Mouse (Mus musculus) T-helper 2 cell (primary cell): ENCODE data around the gene Gsto2.

Experiments used
- in situ Hi-C: fragments of 300-600 bp; cut with MboI, MseI; formaldehyde crosslinking; loops from one replicate; pipeline ENCODE4 v1.15.1; 2025; ENCODE audit warnings: high pct_unique_total_duplicates

Gene Gsto2

DNA sequence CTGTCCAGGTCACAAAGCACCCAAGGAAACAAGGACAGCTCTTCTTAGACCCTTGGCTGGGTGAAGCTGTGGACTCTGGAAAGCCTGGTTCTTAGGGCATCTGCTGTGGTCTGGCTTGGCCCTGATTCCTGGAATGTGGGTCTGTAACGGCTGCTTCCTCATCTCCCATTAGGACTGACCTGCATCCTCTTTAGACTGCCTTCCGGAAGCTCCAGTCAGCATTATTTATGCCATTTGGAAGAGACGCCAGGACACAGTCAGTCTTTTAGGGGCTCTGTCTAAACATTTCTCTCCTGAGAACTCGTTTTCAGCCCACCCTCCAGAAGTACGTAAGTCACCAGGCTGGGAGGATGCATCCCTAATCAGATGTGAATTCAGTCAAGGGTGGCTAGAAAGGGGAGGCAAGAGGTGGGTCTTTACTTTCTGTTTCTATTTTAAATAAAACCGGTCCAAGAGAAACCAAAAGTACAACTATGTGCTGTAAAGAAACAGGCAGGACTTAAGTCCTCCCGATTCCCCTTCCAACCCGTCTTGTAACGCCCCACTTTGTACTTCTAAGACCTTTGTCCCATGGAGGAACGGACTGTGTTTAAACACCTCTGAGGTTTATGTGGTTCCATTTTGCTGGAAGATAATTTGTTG, 25.3 kb downstream of the Gsto2 start:
- in situ Hi-C loops, result no loop called here

DNA sequence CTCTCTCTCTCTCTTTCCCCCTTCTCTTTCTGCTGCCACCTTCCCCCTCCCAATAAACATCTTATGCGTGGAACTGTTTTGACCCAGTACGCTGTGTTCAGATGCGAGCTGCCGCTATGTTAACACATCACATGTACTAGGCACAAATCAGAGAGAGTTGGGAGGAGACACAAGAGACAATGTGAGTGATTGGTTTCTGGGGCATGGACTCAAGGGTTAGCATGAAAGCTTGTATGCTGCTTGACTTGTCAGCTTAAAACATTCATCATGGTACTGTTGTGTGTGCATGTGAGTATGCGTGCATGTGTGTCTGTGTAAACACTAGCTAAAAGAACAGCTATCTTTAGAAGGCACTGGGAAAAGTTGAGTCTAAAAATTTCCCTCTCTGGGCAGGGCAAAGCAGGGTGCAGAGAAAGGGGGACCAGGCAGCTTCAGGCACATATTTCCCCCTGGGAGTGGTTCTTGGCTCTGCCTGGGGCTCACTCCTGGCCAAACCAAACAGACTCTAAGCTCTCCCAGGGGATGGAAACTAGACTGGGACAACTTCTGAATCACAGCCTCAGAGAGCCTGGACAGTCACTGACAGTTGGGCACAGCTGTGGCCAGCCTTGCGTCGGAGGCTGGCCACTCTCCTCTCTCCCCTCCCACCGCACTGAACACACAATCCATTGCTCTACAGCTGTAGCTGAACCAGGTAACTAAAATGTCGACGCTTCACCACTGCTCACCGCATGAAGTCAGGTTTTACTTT, 26.4 kb downstream of the Gsto2 start:
- in situ Hi-C loops, result no loop called here

DNA sequence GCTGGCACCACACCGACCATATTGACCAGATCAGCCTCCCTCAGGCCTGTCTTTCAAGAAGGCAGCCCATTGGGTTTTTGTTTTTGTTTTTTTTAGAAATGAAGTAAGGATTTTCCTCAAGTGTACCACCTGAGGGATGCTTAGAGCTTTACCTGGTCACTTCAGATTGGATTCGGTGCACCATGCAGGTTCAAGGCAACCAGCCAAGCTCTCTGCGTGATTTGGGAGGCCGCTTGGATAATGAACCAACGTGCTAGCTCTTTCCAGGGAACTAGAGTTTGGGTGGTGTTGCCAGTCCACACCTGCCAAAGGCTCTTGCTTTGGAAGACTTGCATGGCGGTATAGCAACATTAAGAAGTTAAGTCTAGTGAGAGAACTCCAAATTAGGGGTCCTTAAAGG, 27.8 kb downstream of the Gsto2 start:
- in situ Hi-C loops, result no loop called here

DNA sequence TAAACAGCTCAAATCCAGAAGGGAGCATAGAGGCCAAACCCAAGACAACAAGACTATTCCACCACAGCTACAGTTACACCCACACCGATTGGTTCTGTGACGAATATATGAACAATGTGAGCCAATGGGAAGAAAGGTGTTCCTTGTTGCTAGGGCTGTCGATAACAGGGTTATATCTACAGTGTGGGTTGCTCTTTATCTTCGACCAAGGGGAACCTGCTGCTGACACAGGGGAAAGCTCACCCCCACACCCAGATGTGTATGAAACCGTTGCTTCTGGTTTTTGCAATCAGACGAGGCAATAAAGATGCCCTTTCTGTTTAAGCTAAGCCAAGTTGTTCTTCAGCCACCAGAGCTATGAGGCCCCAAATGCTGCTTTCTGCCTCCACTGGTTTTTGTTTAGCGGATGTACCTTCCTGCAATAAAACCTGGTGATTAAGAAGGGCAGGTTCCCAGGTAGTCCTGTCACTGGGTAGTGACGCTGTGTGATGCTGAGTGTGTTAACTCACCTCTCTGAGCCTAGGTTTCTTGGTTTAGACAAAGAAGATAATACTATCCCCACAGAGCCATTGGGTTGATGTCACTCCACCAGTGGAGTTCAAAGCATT, 33.2 kb downstream of the Gsto2 start:
- in situ Hi-C loops, result no loop called here

DNA sequence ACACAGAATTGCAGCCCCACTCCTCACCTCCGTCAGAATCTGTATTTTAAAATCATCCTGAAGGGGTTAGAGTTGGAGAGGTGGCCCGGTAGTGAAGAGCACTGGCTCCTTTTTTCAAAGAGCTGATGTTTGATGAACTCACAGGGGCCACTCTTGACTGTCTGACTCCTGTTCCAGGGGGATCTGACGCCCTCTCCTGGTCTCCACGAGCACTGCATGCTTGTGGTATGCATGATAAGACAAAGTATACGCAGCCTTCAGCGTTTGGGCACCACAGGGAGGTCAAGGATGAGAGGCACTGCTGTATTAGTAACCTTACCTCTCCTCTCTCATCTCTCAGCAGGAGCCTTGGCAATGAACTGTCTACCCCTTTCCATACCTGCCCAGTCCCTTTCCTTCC, 34.7 kb downstream of the Gsto2 start:
- in situ Hi-C loops, result no loop called here

DNA sequence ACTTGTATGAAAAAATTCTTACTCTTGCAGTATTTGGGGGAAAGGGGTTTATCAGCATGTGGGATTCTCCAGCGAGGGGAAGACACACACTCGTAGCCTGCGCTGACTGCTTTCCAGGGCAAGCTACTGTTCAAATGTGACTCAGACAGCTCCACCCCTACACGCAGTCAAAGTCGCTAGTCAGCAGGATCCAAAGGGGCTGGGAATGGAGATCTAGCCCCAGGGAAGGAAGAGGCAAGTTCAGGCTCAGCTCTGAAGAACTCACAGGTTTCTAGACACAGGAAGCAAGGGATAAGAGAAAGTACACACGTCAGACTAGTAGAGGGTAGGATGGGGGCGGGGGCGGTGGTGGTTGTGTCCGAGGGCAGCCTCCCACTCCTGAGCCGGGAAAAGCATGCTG, 35.2 kb downstream of the Gsto2 start:
- in situ Hi-C loops, result no loop called here

DNA sequence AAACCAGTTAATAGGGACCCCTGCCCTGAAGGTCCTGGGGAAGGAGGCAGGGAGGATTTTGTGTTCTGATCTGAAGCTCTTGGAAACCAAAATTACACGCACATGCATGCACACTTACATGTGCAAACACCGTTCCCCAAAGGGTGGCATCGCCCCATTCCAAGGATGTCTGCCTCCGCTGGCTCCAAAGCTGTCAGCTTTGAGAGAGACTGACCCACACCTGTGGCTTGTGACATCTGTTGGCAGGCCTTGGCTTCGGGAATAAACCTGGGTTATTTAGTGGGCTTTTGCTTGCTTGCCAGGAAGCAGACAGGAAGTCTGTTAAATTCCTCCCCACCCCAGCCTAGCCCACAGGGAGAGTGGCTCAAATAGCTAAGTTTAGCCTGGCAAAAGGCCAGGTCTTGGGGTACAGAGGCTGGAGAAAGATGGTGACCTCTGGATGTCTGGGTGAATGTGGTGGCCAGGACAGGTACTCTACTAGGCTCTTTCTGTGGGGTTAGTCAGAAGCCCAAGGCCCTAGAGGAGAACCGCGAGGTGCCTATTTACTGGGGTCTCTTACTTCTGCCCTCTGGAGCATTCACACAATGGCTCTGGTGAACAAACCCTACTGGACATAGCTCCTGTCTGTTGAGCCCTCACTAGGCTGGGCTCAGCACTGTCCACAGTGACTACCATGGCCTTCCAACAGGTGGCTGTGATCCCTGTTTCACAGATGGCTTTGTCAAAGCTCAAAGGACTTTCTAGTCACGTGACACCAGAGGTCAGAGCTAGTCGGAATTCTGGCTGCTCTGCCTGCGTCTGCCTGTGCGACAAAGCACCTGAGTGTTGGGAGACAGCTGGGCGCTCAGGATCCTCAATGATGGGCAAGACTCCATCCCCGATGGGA, 37.2 kb downstream of the Gsto2 start:
- in situ Hi-C loops, result no loop called here

DNA sequence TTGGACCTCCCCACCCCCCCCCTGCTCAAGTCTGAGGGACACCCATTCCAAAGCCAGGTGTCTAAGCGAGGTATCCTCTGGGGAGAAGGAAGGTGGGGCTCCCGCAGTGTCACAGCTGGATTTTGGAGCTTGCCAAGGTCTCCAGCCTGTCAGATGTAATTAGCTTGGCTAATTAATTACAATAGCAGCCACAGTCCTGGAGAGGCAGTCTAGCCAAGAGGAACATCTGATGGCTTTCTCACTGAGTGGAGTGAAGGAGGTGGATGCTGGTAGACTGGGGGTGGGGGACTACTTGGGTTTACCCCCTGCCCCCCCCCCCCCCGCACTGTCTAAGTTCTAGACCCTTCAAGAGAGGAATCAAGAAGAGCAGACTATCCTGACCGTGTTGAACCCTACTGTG, 38.3 kb downstream of the Gsto2 start:
- in situ Hi-C loops, result no loop called here

DNA sequence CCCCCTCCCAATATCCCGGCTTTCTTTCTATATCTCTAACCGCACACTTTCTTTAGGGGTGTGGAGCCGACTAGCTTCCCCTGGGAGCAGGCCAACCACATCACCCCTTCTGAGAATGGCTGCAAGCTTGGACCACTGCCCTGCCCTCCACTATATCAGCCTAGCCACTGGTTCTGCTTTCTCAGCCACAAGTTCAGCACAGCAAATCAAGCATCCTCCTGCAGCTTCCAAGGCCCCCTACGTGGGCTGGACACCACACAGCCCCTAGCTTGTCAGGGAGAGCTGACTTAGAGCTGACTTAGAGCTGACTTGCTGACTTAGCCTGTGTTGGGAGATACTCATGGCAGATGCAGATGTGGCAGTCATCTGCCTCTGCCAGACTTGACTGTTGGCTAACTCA, 39.7 kb downstream of the Gsto2 start:
- in situ Hi-C loops, result no loop called here

DNA sequence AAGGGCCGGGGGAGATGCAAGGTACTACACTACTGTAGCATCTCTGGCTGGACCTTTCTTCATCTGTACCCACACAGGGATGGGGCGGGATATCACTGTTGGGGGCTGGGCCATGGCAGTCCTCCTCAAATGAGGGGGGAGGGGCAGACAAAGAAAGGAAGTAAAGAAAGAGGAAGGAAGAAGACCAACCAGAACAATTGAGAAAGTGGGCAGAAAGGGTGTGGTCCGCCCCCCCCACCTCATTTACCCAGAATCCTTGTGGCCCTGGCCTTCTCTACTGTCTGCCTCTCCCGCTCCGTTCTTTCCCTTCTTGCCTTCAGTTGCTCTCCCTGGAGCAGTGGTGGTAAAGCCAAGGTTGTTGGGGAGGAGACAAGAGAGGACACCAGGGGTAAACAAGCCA, 40.3 kb downstream of the Gsto2 start:
- in situ Hi-C loops, result no loop called here

DNA sequence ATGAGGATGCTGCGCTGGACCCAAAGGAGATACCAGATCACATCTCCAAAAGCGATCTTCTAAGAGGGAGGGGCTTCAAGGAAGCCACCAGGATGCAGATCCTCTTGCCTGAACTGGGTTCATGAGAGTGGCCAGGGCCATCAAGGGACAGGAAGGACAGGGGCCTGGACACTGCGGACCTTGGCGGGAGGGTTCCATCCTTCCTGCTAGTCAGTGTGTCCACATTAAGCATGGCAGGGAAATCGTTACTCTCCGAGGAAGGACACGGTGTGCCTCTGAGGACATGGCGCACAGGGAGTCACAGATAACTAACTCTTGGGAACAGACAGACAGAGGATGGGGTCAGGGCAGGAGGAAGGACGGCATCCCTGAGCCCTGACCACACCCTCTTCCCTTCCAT, 42.3 kb downstream of the Gsto2 start:
- in situ Hi-C loops, result no loop called here

DNA sequence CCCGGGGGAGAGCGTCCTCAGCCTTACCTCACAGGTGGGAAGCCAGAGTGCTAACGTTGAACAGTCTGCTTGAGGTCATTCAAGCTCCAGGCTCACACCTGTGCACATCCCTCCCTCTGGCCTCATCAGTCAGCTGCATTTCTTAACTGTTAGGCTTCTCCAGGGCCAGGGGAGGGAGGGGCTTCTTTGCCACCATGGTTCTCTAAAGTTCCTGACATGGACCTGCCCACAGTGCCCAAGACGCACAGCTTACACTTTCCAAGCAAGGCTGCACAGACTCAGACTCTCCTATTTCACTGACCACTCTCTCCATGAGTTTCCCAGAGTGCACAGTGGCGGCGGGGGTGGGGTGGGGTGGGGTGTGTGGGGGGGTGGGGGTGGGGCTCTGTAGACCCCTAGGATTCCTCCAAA, 43.6 kb downstream of the Gsto2 start:
- in situ Hi-C loops, result no loop called here

DNA sequence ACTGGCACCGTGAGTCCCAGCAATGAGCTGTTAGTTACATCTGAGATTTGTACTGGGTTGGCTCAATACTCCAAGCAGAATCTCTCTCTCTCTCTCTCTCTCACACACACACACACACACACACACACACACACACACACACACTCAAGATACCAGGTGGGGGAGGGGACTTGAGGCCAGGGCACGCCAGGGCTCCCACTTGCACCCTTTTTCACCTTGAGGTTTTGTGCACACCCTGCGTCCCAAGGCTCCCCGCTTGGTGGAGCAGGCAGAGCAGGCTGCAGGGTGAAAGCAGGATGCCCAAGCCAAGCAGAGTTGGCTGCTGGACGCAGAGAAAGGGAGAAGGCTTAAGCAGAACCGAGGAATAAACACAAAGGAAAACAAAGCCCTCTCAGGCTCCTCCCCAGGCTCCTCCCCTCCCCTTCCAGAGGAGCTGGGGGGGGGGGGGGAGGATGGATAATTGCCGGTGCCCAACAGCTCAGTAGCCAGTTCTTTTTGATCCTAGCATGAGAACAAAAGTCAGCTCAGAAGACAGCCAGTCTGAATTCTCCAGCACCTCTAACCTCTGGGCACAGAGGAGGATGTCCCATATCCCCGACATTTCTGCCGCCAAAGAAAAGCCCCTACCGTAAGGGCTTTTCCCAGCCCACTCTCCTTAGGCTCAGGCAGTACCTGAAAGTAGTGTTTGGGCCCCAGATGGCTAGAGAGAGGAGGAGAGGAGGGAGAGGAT, 44.2 kb downstream of the Gsto2 start:
- in situ Hi-C loops, result loop anchor here (10.0 kb wide), 1 partner anchor 405 kb away; no protein-coding TSS in a partner anchor

DNA sequence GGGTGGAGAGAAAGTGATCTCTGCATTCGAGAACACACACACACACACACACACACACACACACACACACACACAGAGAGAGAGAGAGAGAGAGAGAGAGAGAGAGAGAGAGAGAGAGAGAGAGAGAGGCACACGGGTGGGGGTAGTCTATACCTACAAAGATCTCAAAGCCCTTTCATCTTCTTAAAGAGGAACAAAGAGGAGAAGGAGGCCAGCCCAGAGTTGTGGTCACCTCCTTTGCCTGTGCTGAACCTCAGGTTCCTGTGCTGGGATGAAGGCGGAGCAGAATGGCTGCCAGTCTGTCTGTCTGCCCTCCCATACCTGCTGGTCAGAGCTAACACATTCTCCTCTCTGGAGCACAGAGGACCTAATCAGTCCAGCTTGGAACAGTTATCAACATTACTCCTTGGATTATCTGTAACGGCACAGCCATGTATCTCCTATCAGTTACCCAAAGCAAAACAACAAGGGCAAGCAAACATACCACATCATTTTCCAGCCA, 44.8 kb downstream of the Gsto2 start:
- in situ Hi-C loops, result loop anchor here (10.0 kb wide), 1 partner anchor 405 kb away; no protein-coding TSS in a partner anchor

DNA sequence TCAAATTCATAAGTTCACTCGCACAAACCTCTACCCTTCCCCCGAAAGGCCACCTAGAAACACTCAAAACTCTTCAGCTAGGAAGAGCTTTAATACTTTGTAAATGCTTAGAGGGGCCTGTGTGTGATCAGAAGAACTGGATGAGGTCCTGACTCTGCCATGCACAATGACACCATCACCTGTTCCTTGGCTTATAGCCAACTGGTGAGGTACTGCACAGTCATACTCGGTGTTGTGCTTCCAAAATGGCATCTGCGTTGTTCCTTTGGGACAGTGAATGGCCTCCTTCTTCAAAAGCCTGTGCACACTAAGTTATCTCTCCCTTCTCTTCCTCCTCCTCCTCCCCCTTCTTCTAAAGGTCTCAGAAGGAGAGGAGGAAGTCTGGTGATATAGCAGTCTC, 45.4 kb downstream of the Gsto2 start:
- in situ Hi-C loops, result loop anchor here (10.0 kb wide), 1 partner anchor 406 kb away; no protein-coding TSS in a partner anchor

DNA sequence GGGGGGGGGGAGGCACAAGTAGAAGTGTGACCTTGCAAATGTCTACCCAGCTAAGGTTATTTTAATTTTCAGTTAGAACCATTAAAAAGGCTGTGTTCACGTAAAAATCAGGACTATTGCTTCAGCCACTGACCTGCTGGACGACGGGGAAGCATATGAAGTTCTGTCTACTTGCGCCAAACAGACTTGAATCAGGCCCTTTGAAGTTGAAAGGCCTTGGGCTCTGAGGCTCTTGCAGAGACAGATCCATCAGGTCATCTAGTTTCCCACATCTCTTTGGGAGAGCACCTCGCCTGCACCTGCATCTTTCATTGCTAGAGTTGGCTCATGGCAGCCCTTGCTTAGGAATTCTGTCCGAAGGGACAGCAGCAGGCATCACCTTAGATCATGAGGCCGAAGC, 48.0 kb downstream of the Gsto2 start:
- in situ Hi-C loops, result loop anchor here (10.0 kb wide), 1 partner anchor 409 kb away; no protein-coding TSS in a partner anchor

DNA sequence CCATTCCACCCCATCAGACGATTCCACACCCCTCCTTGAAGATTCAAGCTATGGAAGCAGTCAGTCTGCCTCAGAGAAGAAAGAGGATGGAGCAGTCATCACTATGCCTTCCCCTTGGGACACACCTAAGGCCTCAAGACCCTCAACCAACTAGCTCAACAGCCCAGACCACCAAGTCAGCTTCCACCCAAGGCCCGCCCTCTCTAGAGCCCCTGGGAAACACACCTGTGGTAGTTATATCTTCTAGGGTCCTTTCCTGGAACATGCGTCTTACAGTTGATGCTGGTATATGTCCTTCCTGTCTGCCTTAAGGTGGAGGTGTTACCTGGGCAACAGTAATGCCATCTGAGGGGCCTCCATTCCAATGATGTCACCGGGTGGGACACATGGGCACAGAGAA, 48.9 kb downstream of the Gsto2 start:
- in situ Hi-C loops, result loop anchor here (10.0 kb wide), 1 partner anchor 409 kb away; no protein-coding TSS in a partner anchor

DNA sequence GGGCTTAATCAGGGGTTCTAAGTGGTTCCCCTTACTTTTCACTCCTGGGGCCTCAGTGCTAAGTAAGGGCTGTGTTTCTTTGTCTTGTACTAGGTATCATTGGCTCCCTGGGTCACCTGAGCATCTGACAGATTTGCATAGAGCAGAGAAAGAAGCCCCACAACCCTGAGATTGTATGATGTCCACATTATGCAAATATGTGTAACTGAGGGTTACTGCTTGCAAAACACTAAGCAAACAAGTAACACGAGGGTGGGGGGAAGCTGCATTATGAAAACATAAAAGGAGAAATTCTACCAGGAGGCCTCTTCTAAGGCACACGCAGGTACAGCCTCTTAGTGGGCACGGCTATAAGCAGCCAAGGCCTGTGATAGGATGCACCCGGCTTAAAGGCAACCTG, 49.9 kb downstream of the Gsto2 start:
- in situ Hi-C loops, result loop anchor here (10.0 kb wide), 1 partner anchor 410 kb away; no protein-coding TSS in a partner anchor

DNA sequence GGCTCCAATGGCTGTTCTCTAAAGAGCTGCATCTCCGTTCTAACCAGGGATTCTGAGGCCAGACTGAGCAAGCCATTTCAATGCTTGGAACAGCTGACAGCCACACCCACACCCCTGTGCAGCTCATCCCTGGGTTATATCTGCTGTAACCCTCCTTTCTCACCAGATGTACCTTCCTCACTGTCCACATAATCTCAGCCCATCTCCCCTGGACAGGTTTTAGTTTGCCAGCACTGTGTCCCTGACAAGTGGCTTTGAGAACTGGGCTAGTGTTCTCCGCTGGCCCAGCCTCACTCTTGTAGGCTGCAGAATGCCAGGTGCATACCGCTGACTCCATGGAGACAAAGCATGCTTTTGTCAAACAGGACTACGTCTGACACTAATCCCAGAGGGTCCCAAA, 52.1 kb downstream of the Gsto2 start:
- in situ Hi-C loops, result loop anchor here (10.0 kb wide), 1 partner anchor 413 kb away; no protein-coding TSS in a partner anchor

DNA sequence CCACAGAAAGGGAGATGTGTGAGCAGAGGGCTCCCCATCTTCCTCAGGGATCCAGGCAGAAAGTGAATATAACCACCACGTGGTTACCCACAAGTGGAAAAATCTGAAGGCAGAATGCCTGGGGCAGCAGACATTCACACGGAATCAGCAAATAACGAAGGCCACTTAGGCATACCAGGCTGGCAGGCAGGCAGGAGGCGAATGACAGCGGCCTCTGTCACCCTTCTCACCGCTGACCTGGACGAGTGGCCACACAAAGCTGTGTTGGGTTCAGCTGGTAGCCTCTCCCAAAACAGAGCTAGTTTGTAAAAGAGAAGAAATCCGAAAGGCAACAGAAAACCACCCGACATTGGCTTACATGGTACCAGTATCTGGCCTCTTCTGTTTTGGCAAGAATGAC, 52.7 kb downstream of the Gsto2 start:
- in situ Hi-C loops, result loop anchor here (10.0 kb wide), 1 partner anchor 413 kb away; no protein-coding TSS in a partner anchor
